Mouse (Mus musculus) myocyte (in vitro differentiated cells): Measurements from ENCODE around the gene Grb2.

Experiments used
- E2F4 ChIP-seq: IDR thresholded peaks from one replicate; pipeline ENCODE4 v1.6.1; 2011; ENCODE audit warnings: mild to moderate bottlenecking, control low read depth, moderate library complexity; ENCODE audit not compliant: insufficient read depth
- MAX ChIP-seq: IDR thresholded peaks from one replicate; pipeline ENCODE4 v1.6.1; 2011; ENCODE audit warnings: low read depth, mild to moderate bottlenecking, control low read depth
- MYOD1 ChIP-seq, 3 experiments: IDR thresholded peaks; one replicate each; pipeline ENCODE4 v1.6.1; 2011; ENCODE audit warnings: control low read depth in 2 of 3, low read depth in 2 of 3, mild to moderate bottlenecking in 2 of 3, moderate library complexity in 1 of 3; ENCODE audit not compliant: insufficient read length in 2 of 3, control insufficient read depth in 1 of 3
- POLR2A ChIP-seq: IDR thresholded peaks from one replicate; pipeline ENCODE4 v1.6.1; 2011; ENCODE audit warnings: low read depth, mild to moderate bottlenecking, control low read depth, moderate library complexity; ENCODE audit not compliant: insufficient read length
- POLR2AphosphoS2 ChIP-seq: IDR thresholded peaks from one replicate; pipeline ENCODE4 v1.6.1; 2011; ENCODE audit warnings: low read depth, control low read depth; ENCODE audit not compliant: insufficient read length
- TCF3 ChIP-seq: IDR thresholded peaks from one replicate; pipeline ENCODE4 v1.6.1; 2011; ENCODE audit warnings: low read depth, control low read depth; ENCODE audit not compliant: insufficient read length
- USF1 ChIP-seq: IDR thresholded peaks from one replicate; pipeline ENCODE4 v1.6.1; 2011; ENCODE audit warnings: low read depth, mild to moderate bottlenecking, control low read depth, moderate library complexity

- TF ChIP-seq POLR2A (no peak), MAX (no peak), E2F4 (no peak), USF1 (no peak), POLR2AphosphoS2 (no peak), MYOD1 (IDR thresholded peaks at IDR 0.05; ENCODE audit: control insufficient read depth in 1 of 3, insufficient read length in 2 of 3, low read depth in 2 of 3) (no peak), TCF3 (no peak)
Measured at GRCm38 (mm10) chr11:115613138-115613945, 95.1 kb downstream of the Grb2 start.
